Mouse (Mus musculus) kidney, adult 11 months (tissue): ENCODE measurements around the gene Chn2.

Experiments
- DNase-seq: peaks from one replicate; pipeline ENCODE4 v3.0.0; 2022

Chn2 gene

GRCm38 (mm10) chr6:54078269-54078668, 38.9 kb downstream of the Chn2 start:
- no peak for DNase-seq

GRCm38 (mm10) chr6:54079881-54080280, 40.5 kb downstream of the Chn2 start:
- DNase-seq, result no peak

GRCm38 (mm10) chr6:54080518-54081285, 41.3 kb downstream of the Chn2 start:
- DNase-seq, result no peak

GRCm38 (mm10) chr6:54082576-54082975, 43.2 kb downstream of the Chn2 start:
- DNase-seq, result peak; percentile 27

GRCm38 (mm10) chr6:54084046-54084445, 44.7 kb downstream of the Chn2 start:
- no peak for DNase-seq

GRCm38 (mm10) chr6:54085009-54085408, 45.7 kb downstream of the Chn2 start:
- DNase-seq, result peak; percentile 30

GRCm38 (mm10) chr6:54088168-54088567, 48.8 kb downstream of the Chn2 start:
- DNase-seq, result no peak

- DNase-seq, result no peak
Measured at GRCm38 (mm10) chr6:54090822-54091221, 51.5 kb downstream of the Chn2 start.

- DNase-seq, result no peak
Measured at GRCm38 (mm10) chr6:54092920-54093319, 53.6 kb downstream of the Chn2 start.

- no peak for DNase-seq
Measured at GRCm38 (mm10) chr6:54096147-54096761, 56.9 kb downstream of the Chn2 start.

GRCm38 (mm10) chr6:54096836-54097235, 57.5 kb downstream of the Chn2 start:
- DNase-seq, result no peak

GRCm38 (mm10) chr6:54098339-54098738, 59.0 kb downstream of the Chn2 start:
- DNase-seq, result no peak

GRCm38 (mm10) chr6:54099659-54100058, 60.3 kb downstream of the Chn2 start:
- peak; percentile 51 for DNase-seq

GRCm38 (mm10) chr6:54102210-54102609, 62.9 kb downstream of the Chn2 start:
- no peak for DNase-seq

GRCm38 (mm10) chr6:54103276-54103975, 64.1 kb downstream of the Chn2 start:
- DNase-seq, result no peak

GRCm38 (mm10) chr6:54111416-54111984, 72.1 kb downstream of the Chn2 start:
- DNase-seq, result no peak

- no peak for DNase-seq
Measured at GRCm38 (mm10) chr6:54113338-54113737, 74.0 kb downstream of the Chn2 start.

- DNase-seq, result no peak
Measured at GRCm38 (mm10) chr6:54114412-54114811, 75.1 kb downstream of the Chn2 start.

- DNase-seq, result no peak
Measured at GRCm38 (mm10) chr6:54116299-54116698, 76.9 kb downstream of the Chn2 start.

GRCm38 (mm10) chr6:54117001-54117591, 77.7 kb downstream of the Chn2 start:
- no peak for DNase-seq

GRCm38 (mm10) chr6:54118395-54118794, 79.0 kb downstream of the Chn2 start:
- no peak for DNase-seq

- no peak for DNase-seq
Measured at GRCm38 (mm10) chr6:54118897-54119296, 79.5 kb downstream of the Chn2 start.

- no peak for DNase-seq
Measured at GRCm38 (mm10) chr6:54119461-54119860, 80.1 kb downstream of the Chn2 start.
